Comparison of ENCODE assay signal across 8 mouse cellular contexts in the genomic region with DNA sequence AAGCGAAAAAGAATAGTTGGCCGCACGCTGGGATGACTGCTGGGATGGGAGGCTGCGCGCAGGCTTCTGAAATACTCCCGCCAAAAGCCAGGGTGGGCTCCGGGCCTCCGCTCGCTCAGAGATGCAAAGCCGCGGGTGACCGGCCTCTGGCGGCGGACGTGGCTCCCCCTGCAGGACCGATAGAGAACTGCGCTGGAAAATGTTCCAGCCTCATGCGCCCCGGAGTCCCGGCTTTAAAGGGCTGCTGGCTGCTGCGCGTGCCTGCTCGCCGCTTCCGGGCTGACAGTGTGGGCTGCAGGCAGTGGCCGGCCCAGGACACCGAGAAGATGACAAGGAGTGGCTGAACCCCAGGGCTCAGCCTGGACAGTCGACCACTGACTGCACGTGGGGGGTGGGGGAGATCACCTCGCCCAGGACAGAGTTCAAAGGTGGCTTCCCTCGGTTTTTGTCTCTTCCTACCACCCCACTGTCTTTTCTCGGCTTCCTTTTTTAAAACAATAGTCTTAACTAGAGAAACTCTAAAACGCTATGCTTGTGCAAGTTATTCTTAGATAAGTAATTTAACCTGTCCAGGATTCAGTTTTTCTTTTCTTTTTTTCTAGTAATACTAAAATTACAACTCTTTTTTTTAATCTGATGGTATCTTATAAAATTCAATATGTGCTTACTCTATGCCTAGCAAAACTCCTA. TPM values are rescaled to one million over a fixed set of nuclear protein-coding genes. Genes with fewer than 3 reads are reported as not detected.
DNase-seq lines count a peak whose midpoint lies in the region; ATAC-seq and TF ChIP-seq lines count a peak whose summit lies in the region.

No protein-coding gene starts in this region.

- TF ChIP-seq CTCF in cortical plate, adult 2 months (IDR thresholded peaks at IDR 0.05; ENCODE audit: extremely low read depth, insufficient read depth, low read length): peak; percentile 57

- H3K4me1 ChIP-seq in cortical plate, adult 2 months (ENCODE audit: control insufficient read depth, insufficient read depth, low read length): peaks cover 2% of the 10 kb centered on the region

- peak; percentile 69 for DNase-seq in adipocyte (ENCODE audit: low spot score)
- DNase-seq in gastrocnemius, adult 8-10 months (ENCODE audit: low spot score in 2 of 2): peak; percentile 69 to 74
- DNase-seq in induced T-regulatory cell, adult 2 months (ENCODE audit: low read depth): peak; percentile 84
- DNase-seq in left cerebral cortex, adult 8-10 months (ENCODE audit: low spot score in 2 of 2): peak; percentile 58 to 76
- DNase-seq in right cerebral cortex, adult 18-20 months: peak; percentile 80
- DNase-seq in urinary bladder, adult 2 months (ENCODE audit: low spot score): peak; percentile 72

- no peak for TF ChIP-seq POLR2A in cortical plate, adult 2 months (IDR thresholded peaks at IDR 0.05; ENCODE audit: extremely low read depth, insufficient read depth, low read length)

- peak; percentile 89 for ATAC-seq in megakaryocyte, adult 5-6 weeks (ENCODE audit: poor library complexity, severe bottlenecking)

- no peak overlapping the region for H3K27ac ChIP-seq in cortical plate, adult 2 months (ENCODE audit: insufficient read depth, low read length)

- peak overlapping the region; percentile 15; the same call in 1 of the 2 replicates for H3K4me3 ChIP-seq in cortical plate, adult 2 months (ENCODE audit: insufficient read depth, low read length)

RNA-seq across cellular contexts. Expression of a gene that starts 46.5 kb away (rescaled TPM):
- 2.8 and 3.1 TPM in 2 replicates for polyA plus RNA-seq in cortical plate, adult 2 months (2012; rRNA removed)
- 1 to 10 TPM; 1.0 to 2.3 (median 1.9) TPM for total RNA-seq in gastrocnemius, adult 8-10 months (2022)
- total RNA-seq in left cerebral cortex, adult 8-10 months (2022): 1 to 10 TPM; 2.6 to 4.1 (median 3.3) TPM
- 4.6 and 5.3 TPM in 2 replicates for total RNA-seq in megakaryocyte, adult 5-6 weeks (2015)
- total RNA-seq in megakaryocyte, adult 5-6 weeks (2017): 1.4 and 3.5 TPM in 2 replicates
- 19.9 and 20.7 TPM in 2 replicates for polyA plus RNA-seq in urinary bladder, adult 2 months (2012; rRNA removed)

RNA-seq across cellular contexts. Expression of a gene that starts 56.4 kb away (rescaled TPM):
- polyA plus RNA-seq in cortical plate, adult 2 months (2012; rRNA removed): 44.3 and 45.1 TPM in 2 replicates
- total RNA-seq in gastrocnemius, adult 8-10 months (2022): 1 to 10 TPM; 2.9 to 5.4 (median 4.2) TPM
- total RNA-seq in left cerebral cortex, adult 8-10 months (2022): 10 to 100 TPM; 43.1 to 49.6 (median 46.5) TPM
- 10.7 and 12.2 TPM in 2 replicates for total RNA-seq in megakaryocyte, adult 5-6 weeks (2015)
- total RNA-seq in megakaryocyte, adult 5-6 weeks (2017): 14.1 and 16.3 TPM in 2 replicates
- 18.8 and 19.3 TPM in 2 replicates for polyA plus RNA-seq in urinary bladder, adult 2 months (2012; rRNA removed)
